Mouse (Mus musculus): ENCODE results near the gene Scel.

Scel gene

GRCm38 (mm10) chr14:103567957-103568356 lies 54.8 kb downstream of the Scel start:
- no peak for DNase-seq (ENCODE audit: extremely low spot score, low spot score)

- no peak for DNase-seq (ENCODE audit: extremely low spot score, low spot score)
Observed at GRCm38 (mm10) chr14:103568433-103568832, 55.3 kb downstream of the Scel start.

GRCm38 (mm10) chr14:103571598-103572320 lies 58.6 kb downstream of the Scel start:
- no peak for DNase-seq (ENCODE audit: extremely low spot score, low spot score)

- no peak for DNase-seq (ENCODE audit: extremely low spot score, low spot score)
Observed at GRCm38 (mm10) chr14:103575854-103576253, 62.7 kb downstream of the Scel start.

- DNase-seq (ENCODE audit: extremely low spot score, low spot score) = no peak
Observed at GRCm38 (mm10) chr14:103577011-103577410, 63.9 kb downstream of the Scel start.

GRCm38 (mm10) chr14:103586662-103587061 lies 73.5 kb downstream of the Scel start:
- no peak for DNase-seq (ENCODE audit: extremely low spot score, low spot score)

GRCm38 (mm10) chr14:103587208-103587900 lies 74.2 kb downstream of the Scel start:
- no peak for DNase-seq (ENCODE audit: extremely low spot score, low spot score)

- DNase-seq (ENCODE audit: extremely low spot score, low spot score) = no peak
Observed at GRCm38 (mm10) chr14:103589819-103590218, 76.7 kb downstream of the Scel start.

GRCm38 (mm10) chr14:103595870-103596269 lies 82.7 kb downstream of the Scel start:
- no peak for DNase-seq (ENCODE audit: extremely low spot score, low spot score)

GRCm38 (mm10) chr14:103608063-103608462 lies 94.9 kb downstream of the Scel start:
- no peak for DNase-seq (ENCODE audit: extremely low spot score, low spot score)

- DNase-seq (ENCODE audit: extremely low spot score, low spot score) = no peak
Observed at GRCm38 (mm10) chr14:103613573-103614271, 100.6 kb downstream of the Scel start.

GRCm38 (mm10) chr14:103614272-103614587 lies 101.1 kb downstream of the Scel start:
- no peak for DNase-seq (ENCODE audit: extremely low spot score, low spot score)

GRCm38 (mm10) chr14:103619756-103620155 lies 106.6 kb downstream of the Scel start:
- DNase-seq (ENCODE audit: extremely low spot score, low spot score) = no peak

GRCm38 (mm10) chr14:103621207-103621606 lies 108.1 kb downstream of the Scel start:
- no peak for DNase-seq (ENCODE audit: extremely low spot score, low spot score)

GRCm38 (mm10) chr14:103626100-103626499 lies 113.0 kb downstream of the Scel start:
- DNase-seq (ENCODE audit: extremely low spot score, low spot score) = no peak

GRCm38 (mm10) chr14:103629639-103630364 lies 116.7 kb downstream of the Scel start:
- DNase-seq (ENCODE audit: extremely low spot score, low spot score) = no peak

GRCm38 (mm10) chr14:103630545-103630944 lies 117.4 kb downstream of the Scel start:
- no peak for DNase-seq (ENCODE audit: extremely low spot score, low spot score)

GRCm38 (mm10) chr14:103643933-103644332 lies 130.8 kb downstream of the Scel start:
- no peak for DNase-seq (ENCODE audit: extremely low spot score, low spot score)

GRCm38 (mm10) chr14:103647981-103648380 lies 134.8 kb downstream of the Scel start:
- DNase-seq (ENCODE audit: extremely low spot score, low spot score) = no peak

- peak; percentile 44 for DNase-seq (ENCODE audit: extremely low spot score, low spot score)
Observed at GRCm38 (mm10) chr14:103648623-103649255, 135.6 kb downstream of the Scel start.

GRCm38 (mm10) chr14:103649302-103649701 lies 136.2 kb downstream of the Scel start:
- no peak for DNase-seq (ENCODE audit: extremely low spot score, low spot score)
